Mouse (Mus musculus) forebrain, embryonic 10.5 days (tissue): ENCODE data around the gene Bmp6. TPM values are rescaled to one million over a fixed set of nuclear protein-coding genes. Genes with fewer than 3 reads are reported as not detected.

Experiments used
- DNase-seq: peaks from one replicate; pipeline ENCODE4 v3.0.0-alpha.2; 2017; ENCODE audit warnings: low spot score; ENCODE audit errors: extremely low spot score
- H3K27ac ChIP-seq: fragments of 300-500 bp; sonication (generic); 2 replicates; pipeline ENCODE4 v1.5.1; 2016; ENCODE audit warnings: mild to moderate bottlenecking
- H3K27me3 ChIP-seq: fragments of 300-500 bp; sonication (generic); 2 replicates; pipeline ENCODE4 v1.6.1; 2016; ENCODE audit warnings: mild to moderate bottlenecking; ENCODE audit not compliant: poor library complexity, severe bottlenecking
- H3K36me3 ChIP-seq: fragments of 300-500 bp; sonication (generic); replicated peaks from 2 replicates; pipeline ENCODE4 v1.6.1; 2016; ENCODE audit warnings: mild to moderate bottlenecking, moderate library complexity
- H3K4me1 ChIP-seq: fragments of 300-500 bp; sonication (generic); 2 replicates; pipeline ENCODE4 v1.6.1; 2016
- H3K4me3 ChIP-seq: fragments of 300-500 bp; sonication (generic); 2 replicates; pipeline ENCODE4 v1.5.1; 2016; ENCODE audit warnings: mild to moderate bottlenecking, moderate library complexity
- H3K9me3 ChIP-seq: fragments of 300-500 bp; sonication (generic); 2 replicates; pipeline ENCODE4 v1.6.1; 2016; ENCODE audit warnings: mild to moderate bottlenecking, moderate library complexity
- WGBS: fragments of 180-500 bp; shearing (Covaris S2); methylation state at CpG from one replicate; pipeline ENCODE4 v1.1.7; 2016; 5-methylcytosine and 5-hydroxymethylcytosine counted together
- polyA plus RNA-seq: library from polyadenylated mRNA; unstranded; fragments of >200 nt; fragmentation: Nextera tagmentation; extraction: Ambion mirVana; gene quantifications from 2 replicates; pipeline ENCODE4 v1.2.1, GENCODE M21; 2016

Bmp6 gene
- polyA plus RNA-seq, 1 experiment from 2014 or later: 2.5 TPM

- WGBS: 2% methylated on average over 32 of the region's 32 CpGs
- H3K9me3 ChIP-seq: no peaks in the 10 kb centered on the region
- H3K27me3 ChIP-seq: peaks cover 78% of the 10 kb centered on the region
- H3K4me3 ChIP-seq: peak overlapping the region; percentile 58
- H3K4me1 ChIP-seq: peaks cover 38% of the 10 kb centered on the region
- H3K27ac ChIP-seq: peak overlapping the region; percentile 78
- no peaks in the 10 kb centered on the region for H3K36me3 ChIP-seq
- no peak for DNase-seq
Observed at GRCm38 (mm10) chr13:38345431-38345820, 519 bp downstream of the Bmp6 start.

DNA sequence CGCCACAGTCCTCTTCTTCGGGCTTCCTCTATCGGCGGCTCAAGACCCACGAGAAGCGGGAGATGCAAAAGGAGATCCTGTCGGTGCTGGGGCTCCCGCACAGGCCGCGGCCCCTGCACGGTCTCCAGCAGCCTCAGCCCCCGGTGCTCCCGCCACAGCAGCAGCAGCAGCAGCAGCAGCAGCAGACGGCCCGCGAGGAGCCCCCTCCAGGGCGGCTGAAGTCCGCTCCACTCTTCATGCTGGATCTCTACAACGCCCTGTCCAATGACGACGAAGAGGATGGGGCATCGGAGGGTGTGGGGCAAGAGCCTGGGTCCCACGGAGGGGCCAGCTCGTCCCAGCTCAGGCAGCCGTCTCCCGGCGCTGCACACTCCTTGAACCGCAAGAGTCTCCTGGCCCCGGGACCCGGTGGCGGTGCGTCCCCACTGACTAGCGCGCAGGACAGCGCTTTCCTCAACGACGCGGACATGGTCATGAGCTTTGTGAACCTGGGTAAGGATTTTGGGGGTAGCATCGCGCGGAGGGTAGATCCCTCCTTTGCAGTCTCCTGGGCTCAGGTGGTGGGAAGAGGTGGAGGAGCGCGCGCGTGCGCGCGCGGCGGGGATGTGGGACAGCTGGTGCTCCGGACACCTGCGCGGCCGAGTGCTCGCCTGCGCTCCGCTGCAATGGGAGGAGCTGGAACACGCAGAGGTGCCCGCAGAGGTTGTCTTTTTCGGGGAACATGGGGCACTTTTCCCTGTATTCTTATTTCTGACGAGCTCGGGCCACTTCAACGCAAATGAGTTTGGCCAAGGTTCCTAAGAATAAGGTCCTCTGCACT is 1.4 kb downstream of the Bmp6 start:
- H3K27ac ChIP-seq: peak overlapping the region; percentile 78
- WGBS: under 1% methylated on average over 63 of the region's 63 CpGs
- peaks cover 78% of the 10 kb centered on the region for H3K27me3 ChIP-seq
- H3K4me1 ChIP-seq: peaks cover 45% of the 10 kb centered on the region
- no peaks in the 10 kb centered on the region for H3K36me3 ChIP-seq
- no peaks in the 10 kb centered on the region for H3K9me3 ChIP-seq
- DNase-seq: peak; percentile 49
- H3K4me3 ChIP-seq: peak overlapping the region; percentile 58

- Histone ChIP-seq H3K9me3 (no peaks in the 10 kb centered on the region), H3K36me3 (no peaks in the 10 kb centered on the region), H3K27ac (peak overlapping the region; percentile 78; the same call in 1 of the 2 replicates)
Observed at GRCm38 (mm10) chr13:38347021-38347774, 2.3 kb downstream of the Bmp6 start.

GRCm38 (mm10) chr13:38347775-38348135 is 2.8 kb downstream of the Bmp6 start:
- Histone ChIP-seq H3K4me1 (peaks cover 57% of the 10 kb centered on the region), H3K9me3 (no peaks in the 10 kb centered on the region), H3K4me3 (peak overlapping the region; percentile 58), H3K36me3 (no peaks in the 10 kb centered on the region), H3K27me3 (peaks cover 79% of the 10 kb centered on the region), H3K27ac (peak overlapping the region; percentile 78; the same call in 1 of the 2 replicates)
- DNase-seq: no peak
- WGBS: 30% methylated on average over 5 of the region's 5 CpGs

More at GRCm38 (mm10) chr13:38347021-38347774, 2.3 kb downstream of the Bmp6 start:
- H3K4me3 ChIP-seq: peak overlapping the region; percentile 58
- peaks cover 54% of the 10 kb centered on the region for H3K4me1 ChIP-seq
- WGBS: 8% methylated on average over 19 of the region's 19 CpGs
- H3K27me3 ChIP-seq: peaks cover 81% of the 10 kb centered on the region
- DNase-seq: peak; percentile 33

GRCm38 (mm10) chr13:38349046-38349445 is 4.1 kb downstream of the Bmp6 start:
- Histone ChIP-seq H3K4me3 (no peak overlapping the region), H3K9me3 (no peaks in the 10 kb centered on the region), H3K27ac (no peak overlapping the region), H3K36me3 (no peaks in the 10 kb centered on the region), H3K4me1 (peaks cover 61% of the 10 kb centered on the region), H3K27me3 (peaks cover 66% of the 10 kb centered on the region)
- 87% methylated on average over 4 of the region's 4 CpGs for WGBS
- no peak for DNase-seq

DNA sequence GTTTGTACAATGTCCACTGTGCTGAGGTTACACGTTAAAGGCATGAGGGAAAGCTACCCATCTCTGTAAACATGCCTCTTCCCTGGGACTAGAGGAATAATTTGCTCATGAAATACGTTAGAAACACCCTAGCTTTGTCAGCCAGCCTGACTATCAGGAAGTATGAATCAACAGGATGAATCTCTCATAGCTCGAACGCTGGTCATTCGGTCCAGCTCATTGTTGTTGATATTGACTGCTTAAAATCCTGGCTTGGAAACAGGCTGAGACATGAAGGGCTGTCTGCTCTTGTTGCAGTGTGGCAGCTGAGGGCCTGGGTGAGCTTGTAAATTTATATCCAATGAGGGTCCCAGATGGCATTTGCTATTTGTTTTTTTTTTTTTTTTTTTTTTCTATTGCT is 4.9 kb downstream of the Bmp6 start:
- Histone ChIP-seq H3K27ac (no peak overlapping the region), H3K9me3 (no peaks in the 10 kb centered on the region), H3K27me3 (peaks cover 58% of the 10 kb centered on the region), H3K4me3 (no peak overlapping the region), H3K4me1 (peaks cover 63% of the 10 kb centered on the region), H3K36me3 (no peaks in the 10 kb centered on the region)
- DNase-seq: no peak
- WGBS: 86% methylated on average over 5 of the region's 5 CpGs

DNA sequence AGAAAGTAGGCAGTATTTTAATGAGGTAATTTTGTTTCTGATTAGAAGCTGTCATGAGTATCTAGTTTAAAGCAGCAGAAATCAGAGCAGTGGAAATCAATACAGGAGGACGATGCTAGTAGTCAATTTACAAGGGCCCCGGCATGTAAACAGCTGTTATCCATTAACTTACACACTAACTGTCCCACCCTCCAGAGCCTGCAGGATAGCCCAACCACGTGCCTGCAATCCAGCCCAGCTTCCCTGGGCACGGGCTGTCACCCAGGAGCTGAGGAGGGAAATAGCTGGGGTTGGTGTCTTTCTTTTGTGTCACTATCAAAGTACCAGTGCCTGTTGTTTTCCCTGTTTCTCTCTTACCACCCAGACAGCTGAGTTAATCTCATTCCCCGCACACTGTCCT is 7.1 kb downstream of the Bmp6 start:
- no peak overlapping the region for H3K27ac ChIP-seq
- H3K9me3 ChIP-seq: no peaks in the 10 kb centered on the region
- 30% methylated on average over 5 of the region's 5 CpGs for WGBS
- no peak overlapping the region for H3K4me3 ChIP-seq
- DNase-seq: no peak
- H3K36me3 ChIP-seq: no peaks in the 10 kb centered on the region
- peaks cover 44% of the 10 kb centered on the region for H3K4me1 ChIP-seq
- peaks cover 37% of the 10 kb centered on the region for H3K27me3 ChIP-seq

DNA sequence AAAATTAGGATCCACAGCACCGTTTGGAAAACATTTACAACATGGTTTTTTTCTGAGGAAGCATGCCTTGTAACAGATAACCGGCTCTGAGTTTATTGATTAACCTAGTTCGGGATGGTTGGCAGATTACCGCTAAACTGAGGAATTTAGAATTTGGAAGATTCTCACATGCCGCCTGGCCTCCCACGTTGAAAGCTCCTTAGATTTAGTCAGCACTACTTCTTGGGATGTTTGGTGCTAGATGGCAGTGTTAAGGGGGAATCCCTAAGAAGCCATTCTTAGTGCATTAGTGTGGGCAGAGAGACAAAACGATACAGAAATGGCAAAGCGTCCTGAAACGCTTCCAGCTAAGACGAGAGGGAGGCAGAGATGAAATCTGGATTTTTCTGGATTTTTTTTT is 8.1 kb downstream of the Bmp6 start:
- Histone ChIP-seq H3K27ac (no peak overlapping the region), H3K4me1 (peaks cover 34% of the 10 kb centered on the region), H3K9me3 (no peaks in the 10 kb centered on the region), H3K36me3 (no peaks in the 10 kb centered on the region), H3K4me3 (no peak overlapping the region), H3K27me3 (peaks cover 27% of the 10 kb centered on the region)
- WGBS: 81% methylated on average over 10 of the region's 10 CpGs
- no peak for DNase-seq

DNA sequence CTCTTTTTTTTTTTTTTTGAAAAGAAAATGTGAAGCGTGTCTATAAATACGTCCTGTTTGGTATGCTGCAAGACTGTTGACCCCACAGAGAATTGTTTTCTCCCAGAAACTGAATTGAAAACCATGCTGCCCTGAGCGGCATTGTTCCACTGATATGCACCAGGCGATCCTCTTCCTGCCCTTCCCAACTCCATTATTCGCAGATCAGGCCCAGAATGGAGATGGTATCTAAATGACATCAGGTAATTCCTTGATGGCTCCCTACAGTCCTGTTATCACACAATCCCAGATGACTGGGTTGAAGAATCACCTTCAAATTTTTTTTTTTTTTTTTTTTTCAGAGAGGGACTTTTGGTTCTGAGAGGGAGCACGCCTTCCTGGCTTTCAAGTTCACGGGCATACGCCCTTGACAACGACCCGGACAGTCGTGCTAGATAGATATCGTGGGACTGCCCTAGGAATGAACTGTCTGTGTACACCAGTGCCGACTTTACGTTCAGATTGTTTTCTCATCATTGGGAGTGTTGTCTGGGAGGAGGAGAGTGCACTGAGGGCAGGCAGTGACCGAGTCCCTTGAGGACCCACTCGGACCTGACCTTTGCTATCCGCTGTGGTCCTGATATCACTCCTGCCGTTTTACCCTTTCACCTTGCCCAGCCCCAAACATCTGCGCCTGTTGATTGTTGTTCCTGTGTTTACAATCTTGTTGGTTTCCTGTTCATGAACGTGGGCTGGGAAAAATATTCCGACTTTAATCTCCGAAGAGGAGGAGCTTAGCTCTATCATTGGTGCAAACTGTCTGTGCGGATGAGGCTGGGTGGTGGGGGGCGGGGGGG is 8.7 kb downstream of the Bmp6 start:
- Histone ChIP-seq H3K27me3 (peaks cover 20% of the 10 kb centered on the region), H3K36me3 (no peaks in the 10 kb centered on the region), H3K9me3 (no peaks in the 10 kb centered on the region), H3K4me3 (no peak overlapping the region), H3K4me1 (peaks cover 33% of the 10 kb centered on the region), H3K27ac (peak overlapping the region; percentile 58; the same call in 1 of the 2 replicates)
- DNase-seq: no peak
- WGBS: 77% methylated on average over 24 of the region's 24 CpGs

DNA sequence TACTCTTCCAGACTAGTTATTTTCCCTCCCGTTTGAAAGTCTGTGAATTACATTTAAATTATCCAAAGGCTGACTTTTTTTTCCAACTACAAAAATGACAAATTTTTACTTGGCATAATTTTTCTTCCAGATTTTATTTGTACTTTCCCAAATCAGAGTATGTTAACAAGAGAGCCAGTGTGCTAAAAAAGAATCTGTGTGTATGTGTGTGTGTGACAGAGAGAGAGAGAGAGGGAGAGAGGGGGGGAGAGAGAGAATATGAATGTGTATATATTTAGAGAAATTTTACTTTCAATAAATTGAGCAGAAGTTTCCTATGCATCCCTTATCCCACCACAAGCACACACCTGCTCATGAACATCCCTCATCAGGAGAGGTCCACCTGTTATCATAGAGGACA is 9.4 kb downstream of the Bmp6 start:
- WGBS: 77% methylated on average over 1 of the region's 1 CpGs
- Histone ChIP-seq H3K4me1 (peaks cover 33% of the 10 kb centered on the region), H3K36me3 (no peaks in the 10 kb centered on the region), H3K4me3 (no peak overlapping the region), H3K9me3 (no peaks in the 10 kb centered on the region), H3K27me3 (peaks cover 14% of the 10 kb centered on the region), H3K27ac (no peak overlapping the region; the same call in 1 of the 2 replicates)
- no peak for DNase-seq

GRCm38 (mm10) chr13:38359045-38359444 is 14.1 kb downstream of the Bmp6 start:
- DNase-seq: no peak
- Histone ChIP-seq H3K36me3 (no peaks in the 10 kb centered on the region), H3K4me3 (no peak overlapping the region), H3K9me3 (no peaks in the 10 kb centered on the region), H3K27me3 (no peaks in the 10 kb centered on the region), H3K4me1 (peaks cover 13% of the 10 kb centered on the region), H3K27ac (no peak overlapping the region)
- WGBS: 83% methylated on average over 4 of the region's 4 CpGs

DNA sequence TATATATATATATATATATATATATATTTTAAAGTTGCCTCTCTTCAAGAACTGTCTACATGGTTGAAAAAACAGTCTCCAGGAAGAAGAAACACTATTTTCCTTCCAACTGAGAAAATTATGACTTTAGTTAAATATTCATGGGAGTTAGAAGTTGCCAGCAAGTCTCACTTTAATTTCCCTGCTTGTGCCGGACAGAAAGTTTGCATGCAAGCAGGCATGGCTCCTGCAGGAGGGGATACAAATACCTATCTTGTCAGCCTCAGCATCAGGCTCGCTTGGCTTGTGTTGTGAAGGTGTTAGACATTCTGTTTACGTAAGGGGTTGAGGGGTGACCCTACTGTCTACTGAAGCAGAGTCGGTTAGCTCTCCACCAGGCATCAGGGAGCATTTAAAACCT is 17.8 kb downstream of the Bmp6 start:
- Histone ChIP-seq H3K27ac (no peak overlapping the region), H3K27me3 (no peaks in the 10 kb centered on the region), H3K9me3 (no peaks in the 10 kb centered on the region), H3K36me3 (no peaks in the 10 kb centered on the region), H3K4me1 (peaks cover 4% of the 10 kb centered on the region; the same call in 1 of the 2 replicates), H3K4me3 (no peak overlapping the region)
- WGBS: 91% methylated on average over 4 of the region's 4 CpGs
- no peak for DNase-seq
